Mouse (Mus musculus) lung, postnatal 25 days (tissue): ENCODE measurements around the gene Hivep3.

Source experiments
- DNase-seq: peaks from one replicate; pipeline ENCODE4 v3.0.0; 2022; ENCODE audit warnings: low spot score

Gene Hivep3

DNA sequence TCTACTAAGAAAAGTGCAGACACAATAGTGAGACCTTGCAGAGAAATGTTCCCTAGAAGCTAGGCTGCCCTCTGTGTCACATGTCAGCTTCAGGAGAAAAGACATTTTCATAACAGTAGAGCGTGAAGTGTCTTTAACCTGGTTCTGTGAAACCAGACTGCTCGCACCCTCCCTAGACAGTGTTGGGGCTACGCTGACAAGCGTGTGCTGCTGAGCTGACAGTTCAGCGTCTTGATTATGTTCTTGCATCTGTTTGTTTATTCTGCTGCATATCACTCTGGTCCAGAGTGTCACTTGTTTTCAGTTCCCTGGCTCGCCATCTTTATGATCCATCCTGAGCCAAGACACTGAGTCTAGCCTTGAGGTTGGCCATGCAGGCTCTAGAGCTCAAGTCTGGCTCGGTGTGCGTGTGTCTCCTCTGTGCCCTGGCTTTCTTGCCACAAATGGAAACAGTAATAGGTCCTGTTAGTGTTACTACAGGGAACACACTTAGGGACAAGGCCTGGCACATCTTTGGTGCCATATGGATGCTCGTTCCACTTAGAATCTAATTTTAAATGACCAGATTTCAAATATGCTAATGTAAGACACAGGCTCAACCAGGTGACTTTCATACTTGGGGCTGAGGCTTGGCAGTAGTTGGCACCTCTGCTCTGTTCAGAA is 28.0 kb downstream of the Hivep3 start:
- peak; percentile 3 for DNase-seq

DNA sequence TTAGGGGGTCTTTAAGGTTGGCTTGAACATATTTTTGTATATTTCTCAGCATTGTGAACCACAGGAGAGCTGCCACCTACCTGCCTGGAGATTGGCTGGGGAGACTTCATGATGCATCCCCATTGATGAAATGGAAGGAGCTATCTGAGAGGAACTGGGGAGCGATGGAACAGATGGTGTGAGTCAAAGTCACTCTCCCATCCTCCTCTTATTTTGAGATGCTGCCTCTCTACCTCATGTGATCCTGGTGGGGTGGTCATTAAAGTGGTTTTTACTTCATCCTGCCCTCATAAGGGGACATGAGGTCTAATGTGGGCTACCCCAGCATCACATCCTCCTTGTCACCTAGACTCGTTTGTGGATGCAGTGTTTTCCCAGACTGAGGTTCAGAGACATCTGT is 28.6 kb downstream of the Hivep3 start:
- DNase-seq = no peak

DNA sequence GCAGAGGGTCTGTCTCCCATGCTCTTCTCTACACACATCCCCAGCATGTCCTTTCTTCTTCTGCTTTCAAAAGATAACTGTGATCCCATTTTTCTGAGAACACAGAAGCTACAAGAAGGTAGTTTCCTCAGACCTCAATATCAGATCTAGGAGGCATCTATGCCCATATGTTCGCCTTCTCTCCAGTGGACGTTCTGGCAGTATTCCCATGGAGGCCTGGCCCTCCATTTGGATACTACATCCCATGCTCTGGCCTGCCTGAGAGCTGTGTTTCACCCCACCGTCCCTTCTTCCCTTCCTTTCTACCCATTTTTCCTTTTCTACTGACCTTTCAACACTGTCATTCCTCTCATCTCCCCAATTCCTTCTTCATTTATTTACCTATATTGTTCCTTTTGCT is 34.5 kb downstream of the Hivep3 start:
- DNase-seq = no peak

DNA sequence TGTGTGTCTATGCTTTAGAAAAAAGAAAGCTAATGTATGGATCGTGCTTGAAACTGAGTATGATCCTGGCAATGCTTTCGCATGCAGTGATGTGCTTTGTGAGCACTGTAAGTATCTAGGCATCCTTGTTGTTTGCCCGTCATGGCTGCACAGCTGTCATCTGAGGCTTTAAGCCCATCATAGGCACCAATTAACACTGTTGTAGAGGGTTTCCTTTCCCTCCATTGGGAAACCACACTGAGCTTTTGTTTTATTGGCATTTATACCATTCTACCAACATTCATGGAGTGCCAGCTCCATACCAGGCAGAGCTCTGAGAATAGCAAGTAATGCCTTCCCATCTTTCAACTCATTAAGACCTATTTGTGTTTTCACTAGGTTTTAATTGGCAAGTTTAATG is 42.3 kb downstream of the Hivep3 start:
- DNase-seq = no peak

DNA sequence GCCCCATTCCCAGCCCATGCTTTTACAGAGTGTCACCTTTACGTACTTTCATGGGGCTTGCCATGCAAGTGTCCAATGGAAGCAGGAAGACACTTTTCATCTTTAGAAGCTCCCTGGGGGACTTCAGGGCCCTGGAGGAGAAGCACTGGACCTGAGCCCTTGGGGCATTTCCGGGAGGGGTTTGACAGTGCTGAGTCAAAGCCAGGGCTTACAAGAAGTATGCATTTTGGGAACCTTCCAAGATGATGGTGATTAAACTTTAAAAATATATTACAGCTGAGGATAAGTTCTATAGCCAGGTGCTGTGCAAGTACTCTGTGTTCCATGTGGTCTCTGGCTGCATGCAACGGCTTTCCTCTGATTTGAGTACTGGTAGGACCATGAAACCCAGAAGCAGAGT is 43.6 kb downstream of the Hivep3 start:
- no peak for DNase-seq

DNA sequence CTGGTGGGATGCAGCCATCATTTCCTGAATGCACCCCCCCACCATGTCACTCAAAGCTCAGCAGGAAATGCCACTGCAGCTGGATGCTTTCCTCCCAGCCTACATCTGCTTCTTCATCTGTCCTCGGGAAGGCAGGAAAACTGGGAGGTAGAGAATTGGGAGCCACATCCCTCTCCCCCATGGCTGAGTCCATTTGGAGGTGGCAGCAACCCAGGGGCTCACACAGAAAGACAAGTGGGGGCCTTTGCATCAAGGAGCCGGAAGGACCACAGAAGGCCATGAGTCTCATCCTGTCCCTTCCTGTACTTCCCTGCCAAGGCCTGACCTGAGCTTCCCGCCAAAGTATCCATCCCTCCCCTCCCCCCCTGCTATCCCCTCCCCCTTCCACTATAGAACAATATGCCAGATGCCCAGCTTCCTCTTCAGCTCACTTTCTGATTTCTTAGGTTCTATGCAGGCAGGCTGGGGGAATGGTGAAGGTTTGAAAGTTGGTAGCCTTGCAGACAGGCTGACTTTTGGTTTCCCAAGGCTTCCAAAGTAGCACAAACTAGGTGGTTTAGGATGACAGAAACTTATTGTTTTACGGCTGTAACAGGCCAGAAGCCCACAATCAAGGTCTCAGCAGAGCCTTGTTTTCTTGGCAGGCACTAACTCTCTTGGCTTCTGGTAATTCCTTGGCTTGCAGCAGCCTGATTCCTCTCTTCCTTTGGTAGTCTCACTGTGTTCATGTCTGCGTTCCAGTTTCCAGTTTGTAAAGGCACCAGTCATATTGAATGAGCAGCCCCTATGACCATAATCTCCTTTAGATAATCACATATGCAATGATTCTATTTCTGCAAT is 46.2 kb downstream of the Hivep3 start:
- peak; percentile 21 for DNase-seq

DNA sequence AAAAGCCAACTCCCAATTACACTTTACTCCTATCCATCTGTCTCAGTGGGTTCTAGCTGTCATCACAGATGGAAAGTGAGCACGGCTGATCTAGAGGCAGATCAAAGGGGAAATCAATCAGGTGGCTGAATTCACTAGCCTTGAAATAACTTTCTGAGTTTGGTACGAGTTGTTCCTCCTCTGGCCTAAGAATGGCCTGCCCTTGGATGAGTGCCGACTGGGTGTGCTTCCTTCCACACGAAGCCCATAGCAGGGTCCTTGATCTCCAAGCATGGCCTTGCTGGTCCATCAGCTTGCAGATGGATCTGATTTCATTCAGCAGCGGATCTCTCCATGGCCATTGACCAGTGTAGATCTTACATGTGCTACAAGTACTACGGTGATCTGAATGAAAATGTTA is 47.3 kb downstream of the Hivep3 start:
- no peak for DNase-seq

DNA sequence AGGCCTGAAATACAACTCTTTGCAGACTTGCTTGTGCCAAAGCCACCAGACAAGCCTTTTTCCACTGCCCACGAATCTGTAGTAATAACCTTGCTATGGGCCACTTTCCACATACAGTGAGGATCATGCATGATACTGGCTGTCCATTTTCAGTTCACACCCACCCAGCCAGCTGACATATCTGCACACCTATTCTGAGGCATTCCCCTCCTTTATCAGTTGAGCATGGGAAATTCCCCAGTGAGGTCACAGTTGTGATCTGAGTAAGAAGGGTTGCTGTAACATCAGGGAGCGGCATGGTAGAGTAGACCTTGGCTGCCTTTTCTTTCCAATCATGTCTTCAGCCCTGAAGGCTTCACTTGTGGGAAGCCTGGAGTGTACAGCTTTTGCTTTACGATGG is 51.4 kb downstream of the Hivep3 start:
- DNase-seq = no peak

DNA sequence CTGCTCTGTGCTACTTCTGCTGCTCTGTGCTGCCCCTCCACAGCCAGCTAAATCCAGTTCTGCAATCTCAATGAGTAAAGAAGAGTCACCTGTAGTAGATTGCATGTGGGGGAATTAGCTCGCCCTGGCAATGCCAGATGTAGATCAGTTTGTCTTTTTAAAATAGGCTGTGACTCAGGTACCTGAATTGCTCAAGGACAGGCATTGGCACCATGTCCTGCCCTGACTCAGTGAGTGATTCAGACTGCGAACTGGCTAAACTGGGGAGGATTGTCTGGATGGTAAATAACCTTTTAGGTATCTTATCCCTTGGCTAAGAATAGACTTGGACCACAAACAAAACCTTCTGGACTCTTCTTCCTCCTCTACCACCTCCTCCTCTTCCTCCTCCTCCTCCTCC is 52.7 kb downstream of the Hivep3 start:
- DNase-seq = no peak

DNA sequence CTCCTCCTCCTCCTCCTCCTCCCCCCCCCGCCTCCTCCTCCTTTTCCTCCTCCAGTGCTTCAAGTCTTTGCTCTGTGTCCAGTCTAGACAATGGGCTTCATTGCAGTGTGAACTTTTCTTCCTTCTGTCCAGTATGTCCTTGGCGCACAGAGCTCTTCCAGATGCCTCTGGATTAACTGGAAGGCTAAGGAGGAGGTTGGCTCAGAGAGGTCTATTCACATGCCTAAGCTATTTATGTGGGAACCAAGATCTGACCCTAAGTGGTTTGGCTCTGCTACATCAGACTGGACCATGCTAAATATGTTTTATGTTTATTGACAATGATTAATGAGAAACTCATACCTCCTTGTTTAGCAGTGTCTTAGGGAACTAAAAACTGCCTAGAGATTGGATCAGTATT is 53.1 kb downstream of the Hivep3 start:
- no peak for DNase-seq

DNA sequence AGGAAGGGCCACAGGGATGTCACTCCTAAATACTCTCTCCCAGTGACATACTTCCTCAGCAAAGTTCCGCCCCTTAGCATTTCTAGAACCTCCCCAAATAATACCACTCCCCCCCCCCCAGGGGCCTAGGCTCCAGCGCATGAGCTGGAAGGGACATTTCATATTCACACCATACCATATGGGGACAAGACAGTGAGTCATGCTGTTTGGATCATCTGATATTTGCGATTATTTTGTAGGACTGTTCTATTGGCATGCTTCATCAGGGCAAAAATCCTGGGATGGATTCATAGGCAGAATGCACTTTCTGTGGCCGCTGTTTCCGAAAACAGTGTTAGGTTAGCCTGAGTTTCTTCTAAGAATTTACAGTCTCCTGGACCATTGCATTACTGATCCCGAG is 55.2 kb downstream of the Hivep3 start:
- no peak for DNase-seq

DNA sequence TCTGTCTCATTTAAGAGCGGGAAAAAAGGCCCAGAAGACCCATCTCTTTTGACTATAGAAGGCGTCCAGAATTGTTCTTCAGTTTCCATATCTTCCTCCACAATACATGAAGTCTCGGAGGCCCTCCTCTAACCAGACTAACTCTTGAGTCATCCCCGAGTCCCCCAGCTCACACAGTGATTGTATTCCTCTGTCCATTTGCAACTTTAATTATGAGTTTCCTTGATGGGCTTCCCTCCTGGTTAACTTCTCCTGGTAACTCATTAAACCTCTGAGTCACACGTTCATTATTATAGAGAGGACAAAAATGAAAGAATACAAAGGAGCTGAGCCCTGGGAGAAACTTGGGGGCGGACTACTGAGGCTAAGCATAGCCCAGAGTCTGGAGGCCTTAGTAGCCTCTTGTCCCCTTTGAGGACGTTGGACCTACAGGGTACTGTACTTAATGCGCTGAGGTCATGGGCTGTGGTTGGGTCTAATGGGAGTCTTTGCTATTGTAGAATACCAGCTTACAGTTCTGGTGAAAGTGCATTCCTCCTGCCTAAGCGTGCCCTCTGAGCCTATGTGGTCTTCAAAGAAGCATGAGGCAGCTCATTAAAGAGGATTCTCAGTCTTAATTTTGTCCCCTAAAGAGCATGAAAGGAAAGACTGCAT is 56.0 kb downstream of the Hivep3 start:
- DNase-seq = no peak

DNA sequence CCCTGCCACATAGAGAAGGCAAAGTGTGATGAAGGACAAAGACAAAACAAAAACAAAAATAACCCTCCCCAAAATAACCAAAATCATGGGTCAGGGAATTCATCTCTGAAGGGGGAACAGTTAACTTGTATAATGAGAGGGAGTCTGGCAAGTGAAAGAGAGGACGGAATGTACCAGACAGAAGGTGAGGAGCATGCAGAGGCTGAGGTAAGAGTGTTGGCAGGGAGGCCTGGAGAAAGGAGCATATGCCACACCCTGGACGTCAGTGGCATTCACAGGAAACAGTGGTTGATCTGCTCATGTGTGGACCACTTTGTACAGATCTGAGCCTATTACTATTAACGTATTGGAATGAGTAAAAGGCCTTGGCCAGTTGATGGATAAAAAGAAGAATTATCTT is 65.3 kb downstream of the Hivep3 start:
- DNase-seq = no peak

DNA sequence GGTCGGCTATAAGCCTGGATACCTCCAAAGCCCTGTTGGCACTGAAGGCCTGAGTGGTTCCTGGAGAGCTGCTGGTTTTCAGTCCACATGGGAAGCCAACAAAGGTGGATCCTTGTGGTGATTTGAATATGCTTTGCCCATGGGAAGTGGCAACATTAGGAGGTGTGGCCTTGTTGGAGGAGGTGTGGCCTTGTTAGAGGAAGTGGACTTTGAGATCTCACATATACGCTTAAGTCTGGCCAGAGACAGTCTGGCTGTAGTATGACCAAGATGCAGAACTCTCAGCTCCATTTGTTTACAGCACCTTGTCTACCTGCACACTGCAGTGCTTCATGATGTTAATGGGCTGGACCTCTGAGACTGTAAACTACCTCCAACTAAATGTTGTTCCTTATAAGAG is 73.0 kb downstream of the Hivep3 start:
- DNase-seq = no peak

DNA sequence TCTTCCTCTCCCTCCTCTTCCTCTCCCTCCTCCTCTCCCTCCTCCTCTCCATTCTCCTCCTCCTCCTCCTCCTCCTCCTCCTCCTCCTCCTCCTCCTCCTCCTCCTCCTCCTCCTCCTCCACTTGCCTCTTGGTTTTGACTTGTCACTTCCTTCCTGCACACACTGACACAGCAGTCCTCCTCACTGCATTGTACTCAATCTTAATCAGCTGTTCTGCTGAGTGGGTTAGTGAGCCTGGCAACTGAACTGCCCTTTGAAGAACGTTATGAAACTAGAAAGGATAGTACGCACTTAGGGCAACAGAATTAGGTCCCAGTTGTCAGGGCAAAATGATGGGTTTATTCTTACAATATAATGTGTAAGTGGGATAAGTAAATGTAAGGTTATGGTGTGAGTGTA is 73.8 kb downstream of the Hivep3 start:
- no peak for DNase-seq

DNA sequence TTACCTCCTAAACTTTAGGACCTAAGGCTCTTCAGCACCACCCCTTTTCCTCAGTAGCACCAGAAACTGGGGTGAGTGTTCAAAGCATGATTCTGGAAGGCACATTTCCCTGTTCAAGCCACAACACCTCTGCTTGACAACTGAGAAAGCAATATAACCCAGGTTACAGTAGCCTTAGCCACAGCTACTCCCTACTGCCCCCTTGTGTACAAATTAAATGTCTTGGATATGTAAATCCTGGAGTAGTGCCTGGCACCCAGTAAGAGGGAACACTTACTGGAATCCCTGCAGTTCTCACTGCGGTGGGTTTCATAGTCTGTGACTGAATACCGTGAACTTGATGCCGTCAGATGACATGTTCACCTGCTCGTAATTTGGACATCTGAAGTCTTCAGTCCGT is 75.7 kb downstream of the Hivep3 start:
- peak; percentile 70 for DNase-seq

DNA sequence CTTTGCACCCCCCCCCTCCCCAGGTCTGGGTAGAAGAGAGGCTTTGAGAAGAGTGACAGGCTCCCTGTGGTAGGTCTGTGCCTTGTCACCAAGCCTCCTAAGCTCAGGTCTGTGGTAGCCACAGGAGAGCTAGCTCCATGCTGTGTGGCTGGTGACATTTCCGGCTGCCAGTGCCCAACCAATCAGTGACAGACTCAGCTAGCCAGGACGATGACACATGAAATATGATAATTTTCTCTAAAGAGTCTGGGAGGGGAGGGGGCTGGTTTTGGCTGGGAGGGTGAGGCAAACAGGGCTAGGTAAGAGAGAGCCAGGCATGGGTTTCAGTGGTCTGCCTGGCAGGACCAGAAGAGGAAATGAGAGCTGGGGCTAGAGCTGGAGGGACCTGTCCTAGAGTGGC is 79.2 kb downstream of the Hivep3 start:
- no peak for DNase-seq

DNA sequence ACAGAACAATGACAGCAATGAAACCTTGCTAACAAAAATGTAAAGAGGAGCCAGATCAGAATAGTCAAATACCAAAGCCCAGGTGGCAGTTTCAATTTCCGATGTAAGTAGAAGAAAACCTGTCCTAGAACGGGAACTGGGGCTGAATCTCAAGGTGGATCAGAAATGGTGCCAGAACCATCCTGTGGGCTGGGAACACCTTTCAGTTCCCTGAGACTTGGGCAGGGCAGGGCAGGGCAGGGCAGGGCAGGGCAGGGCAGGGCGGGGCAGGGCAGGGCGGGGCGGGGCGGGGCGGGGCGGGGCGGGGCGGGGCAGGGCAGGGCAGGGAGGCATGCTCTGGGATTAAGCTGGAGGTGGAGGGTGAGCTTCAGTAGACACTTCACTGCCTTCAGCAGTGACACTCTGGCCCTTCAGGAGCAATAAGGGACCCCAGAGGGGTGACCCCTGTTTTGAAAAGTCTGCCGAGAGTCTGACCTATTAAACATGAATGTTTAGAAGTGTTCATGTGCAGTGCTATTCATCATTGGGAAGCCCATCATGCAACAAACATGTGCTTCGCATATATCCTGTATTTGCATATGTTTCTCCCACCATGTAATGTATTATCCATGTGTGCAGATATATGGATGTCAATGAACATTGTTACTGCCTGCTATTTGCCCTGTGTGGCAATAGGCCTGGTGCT is 80.1 kb downstream of the Hivep3 start:
- DNase-seq = no peak

DNA sequence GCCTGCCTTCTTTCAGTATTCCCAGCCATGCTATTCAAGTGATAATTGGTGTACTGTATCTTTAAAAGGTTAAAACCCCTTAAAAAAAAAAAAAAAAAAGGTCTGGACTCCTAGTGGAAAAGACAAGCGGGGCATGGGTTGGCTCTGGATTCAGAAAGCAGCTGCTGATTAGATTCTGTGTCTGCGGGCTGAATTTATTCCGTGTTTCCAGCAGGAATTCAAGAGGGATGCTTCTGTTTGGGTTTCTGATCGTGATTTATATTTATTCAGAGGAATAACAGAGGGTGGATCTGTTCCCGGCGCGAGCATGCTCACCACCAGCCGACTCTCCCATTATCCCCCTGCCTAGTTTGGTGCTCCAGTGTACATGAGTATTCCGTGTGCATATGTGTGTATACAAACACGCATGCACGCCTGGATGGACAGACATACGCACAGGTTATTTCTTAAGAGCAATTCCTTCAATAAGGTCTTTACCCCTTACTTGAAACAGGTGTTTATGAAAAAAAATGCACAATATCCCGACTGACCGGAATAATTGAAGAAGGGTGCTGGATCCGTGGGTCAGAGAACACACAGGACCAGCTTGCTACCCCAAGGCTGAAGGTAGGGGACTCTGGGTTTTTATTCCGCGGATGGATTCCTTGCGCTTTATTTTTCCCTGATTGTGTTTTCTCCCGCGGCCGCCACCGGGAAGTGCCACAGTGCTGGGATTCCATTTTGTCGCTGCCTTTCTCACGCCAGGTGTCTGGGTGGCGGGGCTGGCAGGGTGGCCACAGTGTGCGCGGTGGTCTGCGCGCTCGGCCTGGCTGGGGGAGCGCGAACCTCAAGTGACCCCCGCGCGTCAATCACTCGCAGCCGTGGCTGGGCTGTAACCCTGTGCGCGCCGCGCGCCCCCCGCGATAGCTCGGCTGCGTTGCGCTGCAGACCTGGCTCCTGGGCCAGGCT is 80.9 kb downstream of the Hivep3 start:
- DNase-seq = no peak

DNA sequence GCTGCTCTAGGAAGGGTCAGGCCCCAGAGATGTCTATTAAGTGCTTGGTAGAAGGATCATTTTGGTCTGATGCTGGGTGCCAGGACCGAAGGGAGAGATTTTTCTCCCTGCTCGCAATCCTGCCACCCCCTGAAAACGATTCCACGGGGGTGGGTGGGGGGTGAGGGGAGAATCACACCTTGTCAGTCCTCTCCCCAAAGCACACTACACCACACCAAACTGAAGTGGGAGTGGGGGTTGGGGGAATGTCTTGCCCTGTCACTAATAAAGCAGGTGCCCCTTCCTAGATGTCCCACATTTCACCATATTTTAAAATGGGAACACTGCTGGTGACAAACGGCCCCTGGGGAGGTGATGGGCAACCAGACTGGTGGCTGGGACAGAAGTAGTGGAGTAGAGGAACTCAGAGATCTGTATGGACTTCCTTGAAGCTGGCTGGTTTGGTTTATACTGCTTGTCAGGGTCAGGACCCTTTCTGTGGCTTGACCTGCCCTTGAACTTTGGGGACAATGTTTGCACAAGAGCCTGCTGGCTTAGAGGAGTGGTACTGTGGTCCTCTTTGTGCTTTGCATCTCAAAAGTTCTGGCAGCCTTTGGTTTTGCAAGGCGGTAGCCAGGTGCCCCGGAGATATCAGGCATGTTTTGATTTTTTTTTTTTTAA is 81.7 kb downstream of the Hivep3 start:
- peak; percentile 69 for DNase-seq

DNA sequence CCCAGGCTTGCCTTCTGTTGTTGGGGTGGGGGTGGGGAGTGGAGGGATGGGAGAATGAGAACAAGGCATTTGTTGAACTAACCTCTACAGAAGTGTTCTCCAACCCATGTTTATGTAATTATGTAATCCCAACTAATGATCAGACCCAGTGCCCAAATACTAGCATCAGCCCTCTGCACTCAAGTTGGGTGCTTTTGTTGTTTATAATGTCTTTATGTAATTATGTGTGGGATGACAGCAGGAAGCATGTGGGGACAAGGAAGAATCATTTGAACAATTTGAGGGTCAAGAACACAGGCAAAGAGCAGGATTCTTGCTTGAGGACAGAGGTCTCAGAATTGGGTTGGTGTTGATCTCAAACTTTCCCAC is 82.2 kb downstream of the Hivep3 start:
- DNase-seq = peak; percentile 47
